Mouse (Mus musculus): ENCODE results near the gene Cdadc1. TPM values are rescaled to one million over a fixed set of nuclear protein-coding genes. Genes with fewer than 3 reads are reported as not detected.

Cdadc1 gene
- total RNA-seq, 2 experiments from 2014 or later, result 29.4 to 36.3 TPM

DNA sequence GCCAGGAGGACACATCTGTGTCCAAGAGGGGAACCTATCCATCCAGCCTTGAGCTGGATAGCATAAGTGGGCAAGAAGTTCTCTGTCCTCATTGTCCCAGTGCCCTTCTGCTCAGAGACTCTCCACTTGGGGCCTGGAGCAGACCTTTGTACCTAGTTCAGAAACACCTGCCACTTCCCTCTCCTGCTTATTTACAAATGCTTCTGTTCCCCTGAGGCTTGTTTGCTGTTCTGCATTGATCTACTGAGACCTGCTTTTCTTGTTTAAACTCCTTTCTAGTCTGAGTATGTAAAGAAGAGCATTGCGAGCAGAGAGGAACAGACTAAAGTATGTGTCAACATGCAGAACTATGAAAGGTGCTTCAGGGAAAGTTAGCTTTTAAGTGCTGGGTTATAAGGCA is 64.8 kb downstream of the Cdadc1 start:
- Histone ChIP-seq H3K4me3 (no peak overlapping the region), H3K27ac (no peak overlapping the region)
- intact Hi-C loops (cut with DNase I), result no loop called here
- no peak for TF ChIP-seq CTCF (IDR thresholded peaks at IDR 0.05)
- no peak for DNase-seq

DNA sequence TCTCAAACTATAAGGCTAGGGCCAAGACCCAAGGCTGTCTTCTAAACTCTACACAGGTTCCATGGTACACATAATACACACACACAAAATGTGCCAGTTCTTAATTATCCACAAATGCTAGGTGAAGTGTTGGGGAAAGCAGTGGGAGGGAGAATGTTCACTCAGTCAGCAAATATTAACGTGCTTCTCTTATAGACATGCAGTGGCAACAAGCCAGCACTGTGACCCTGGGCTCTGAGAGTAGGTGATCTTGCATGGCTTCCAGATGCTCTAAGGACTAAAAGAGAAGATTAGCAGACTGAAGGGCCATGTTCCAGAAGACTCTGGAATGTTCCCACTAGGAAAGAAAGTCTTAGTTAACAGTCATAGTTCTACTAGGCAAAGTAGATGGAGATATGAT is 67.0 kb downstream of the Cdadc1 start:
- Histone ChIP-seq H3K4me3 (no peak overlapping the region), H3K27ac (no peak overlapping the region)
- no peak for TF ChIP-seq CTCF (IDR thresholded peaks at IDR 0.05)
- DNase-seq, result no peak
- intact Hi-C loops (cut with DNase I), result no loop called here

- TF ChIP-seq CTCF (IDR thresholded peaks at IDR 0.05), result no peak
- intact Hi-C loops (cut with DNase I), result no loop called here
- no peak overlapping the region for H3K27ac ChIP-seq
- no peak overlapping the region for H3K4me3 ChIP-seq
- DNase-seq, result no peak
These were observed 71.9 kb downstream of the Cdadc1 start for GRCm38 (mm10) chr14:59525843-59526242.

DNA sequence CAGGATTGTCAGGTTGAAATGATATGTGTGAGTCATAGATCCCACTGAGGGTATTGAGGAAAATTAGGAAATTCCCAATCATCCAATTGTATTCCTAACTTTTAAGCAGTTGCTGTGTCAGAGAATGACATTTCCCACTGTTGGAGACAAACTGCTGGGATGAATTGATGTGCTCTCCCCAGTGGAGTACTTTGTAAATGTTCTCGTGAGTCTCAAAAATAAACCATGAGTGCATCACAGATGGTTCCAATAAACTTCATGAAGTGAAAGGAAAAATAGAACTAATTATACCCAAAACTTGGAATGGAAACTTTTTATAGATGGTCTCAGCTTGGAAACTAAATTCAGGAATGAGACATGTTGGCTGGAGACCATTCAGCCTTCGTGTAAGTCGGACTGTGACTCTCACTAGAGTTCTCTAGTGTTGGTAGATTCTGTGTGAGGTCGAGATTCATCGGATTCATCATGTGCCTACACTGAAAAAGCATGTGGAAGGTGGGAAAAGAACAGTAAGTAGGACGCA is 83.8 kb downstream of the Cdadc1 start:
- no peak overlapping the region for H3K4me3 ChIP-seq
- peak overlapping the region; percentile 31; the same call in 1 of the 2 replicates for H3K27ac ChIP-seq
- TF ChIP-seq CTCF (IDR thresholded peaks at IDR 0.05), result no peak
- DNase-seq, result no peak
- intact Hi-C loops (cut with DNase I), result no loop called here

Other genes with a start within 250 kb of the Cdadc1 start
- gene Phf11d, start 232.5 kb downstream of the Cdadc1 start, total RNA-seq (2021), result 1 to 10 TPM; 1.1 to 1.9 TPM
- gene Phf11c, start 202.6 kb downstream of the Cdadc1 start, total RNA-seq (2021), result under 1 TPM; 0.41 to 0.59 TPM
- 1 to 10 TPM; 5.3 to 6.7 TPM for gene Setdb2, start 157.1 kb downstream of the Cdadc1 start, total RNA-seq (2021)
- gene Cab39l, start 157.0 kb downstream of the Cdadc1 start, total RNA-seq (2021), result 10 to 100 TPM; 19.7 to 25.4 TPM
- gene Shisa2, start 27.3 kb upstream of the Cdadc1 start, total RNA-seq (2021), result 10 to 100 TPM; 70.6 to 96.6 TPM